Mouse (Mus musculus) kidney, adult 8-10 months (tissue): ENCODE results near the gene Jtb.
"Not testable (repeated sequence)": the region's sequence is repeated elsewhere in the genome, so short reads cannot be mapped to it uniquely, and the experiment has no call there.

Experiments
- DNase-seq, 2 experiments: peaks; one replicate each; pipeline ENCODE4 v3.0.0; 2022

Gene Jtb

GRCm38 (mm10) chr3:90224331-90224730 is 7.1 kb upstream of the Jtb start:
- no peak for DNase-seq

GRCm38 (mm10) chr3:90231075-90231474 is 322 bp upstream of the Jtb start:
- no peak for DNase-seq

GRCm38 (mm10) chr3:90241251-90241650 is 9.9 kb downstream of the Jtb start:
- DNase-seq: peak; percentile 59 to 67

GRCm38 (mm10) chr3:90241669-90242358 is 10.4 kb downstream of the Jtb start:
- no peak for DNase-seq

GRCm38 (mm10) chr3:90242984-90243775 is 11.8 kb downstream of the Jtb start, which contains the start of gene Creb3l4:
Gene Creb3l4 (minus strand): TSS chr3:90243512.
- no peak for DNase-seq

GRCm38 (mm10) chr3:90245406-90245805 is 14.0 kb downstream of the Jtb start:
- no peak for DNase-seq

- DNase-seq: no peak
Observed at GRCm38 (mm10) chr3:90247630-90247959, 16.2 kb downstream of the Jtb start.

GRCm38 (mm10) chr3:90247960-90248745 is 16.8 kb downstream of the Jtb start, which contains the start of gene Slc39a1:
Gene Slc39a1 (plus strand): TSS chr3:90248172.
- peak; percentile 95 for DNase-seq

GRCm38 (mm10) chr3:90248746-90249100 is 17.3 kb downstream of the Jtb start:
- no peak for DNase-seq

- no peak for DNase-seq
Observed at GRCm38 (mm10) chr3:90250791-90251190, 19.4 kb downstream of the Jtb start.

GRCm38 (mm10) chr3:90251731-90252226 is 20.4 kb downstream of the Jtb start:
- DNase-seq: not testable (repeated sequence)

- not testable (repeated sequence) for DNase-seq
Observed at GRCm38 (mm10) chr3:90252659-90253058, 21.3 kb downstream of the Jtb start.

- not testable (repeated sequence) for DNase-seq
Observed at GRCm38 (mm10) chr3:90253174-90253573, 21.8 kb downstream of the Jtb start.

- DNase-seq: peak; percentile 96 to 98
Observed at GRCm38 (mm10) chr3:90253653-90254418, 22.4 kb downstream of the Jtb start, which contains the start of gene Crtc2. Gene Crtc2 (plus strand): TSS chr3:90254163.

GRCm38 (mm10) chr3:90254419-90255193 is 23.2 kb downstream of the Jtb start:
- no peak for DNase-seq

GRCm38 (mm10) chr3:90255194-90255565 is 23.8 kb downstream of the Jtb start:
- DNase-seq: no peak

- no peak for DNase-seq
Observed at GRCm38 (mm10) chr3:90255784-90256353, 24.5 kb downstream of the Jtb start.

GRCm38 (mm10) chr3:90256731-90257530 is 25.5 kb downstream of the Jtb start:
- DNase-seq: peak; percentile 46 to 73

- DNase-seq: peak; percentile 64
Observed at GRCm38 (mm10) chr3:90258521-90258920, 27.1 kb downstream of the Jtb start.

GRCm38 (mm10) chr3:90263121-90263771 is 31.8 kb downstream of the Jtb start:
- DNase-seq: no peak
